Mouse (Mus musculus): Measurements from ENCODE around the gene Slc30a4. TPM values are rescaled to one million over a fixed set of nuclear protein-coding genes. Genes with fewer than 3 reads are reported as not detected.

Gene Slc30a4
- polyA plus RNA-seq, 2 experiments: 13.6 to 18.4 TPM

- Histone ChIP-seq H3K4me1 (ENCODE audit: control insufficient read depth, insufficient read depth, low read length) (peaks cover 9% of the 10 kb centered on the region), H3K27ac (replicated peaks; ENCODE audit: low read depth, low read length) (no peak within 1 kb of the TSS), H3K9ac (ENCODE audit: low read depth, low read length, severe bottlenecking) (no peak within 1 kb of the TSS), H3K4me3 (replicated peaks; ENCODE audit: low read length) (peak within 1 kb of the TSS; percentile 37), H3K36me3 (ENCODE audit: control insufficient read depth, insufficient read depth, low read length) (peaks cover 17% of the 10 kb centered on the region), H3K27me3 (ENCODE audit: control insufficient read depth, insufficient read depth, low read length) (peaks cover 18% of the 10 kb centered on the region; the same call in 1 of the 2 replicates), H3K9me3 (ENCODE audit: control insufficient read depth, low read length) (no peaks in the 10 kb centered on the region), H3K4me2 (replicated peaks; ENCODE audit: low read depth, low read length, severe bottlenecking) (peak within 1 kb of the TSS; percentile 65)
- no peak for ATAC-seq (ENCODE audit: low FRiP score, low read depth)
- no peak for DNase-seq (ENCODE audit: low spot score)
- TF ChIP-seq POLR2A (IDR thresholded peaks at IDR 0.05; ENCODE audit: borderline replicate concordance, extremely low read depth, insufficient read depth, insufficient read length): no peak
- WGBS: 49% methylated on average over 3 of the region's 3 CpGs
Measured at GRCm38 (mm10) chr2:122636686-122637085, 65.8 kb downstream of the Slc30a4 start, which contains the start of gene AA467197. AA467197 (plus strand) TSS chr2:122636986.

MicroRNA genes within 50 kb of the gene (microRNA counts, 519-probe panel; counts per million panel counts)
- microRNA mmu-miR-147: not detected

Small RNA genes within 50 kb of the gene (microRNA-seq; reads per million reads assigned to microRNA genes)
- gene Mir147: 1.8 reads per million

Other genes starting within 250 kb of the Slc30a4 start
- gene Gm14085, start 217.7 kb downstream of the Slc30a4 start, polyA plus RNA-seq (2012; rRNA removed): not detected in 2 replicates
- not detected in 2 replicates for gene Gm14085, start 217.7 kb downstream of the Slc30a4 start, polyA plus RNA-seq (2014; fragmentation: Nextera tagmentation; extraction: Ambion mirVana)
- 29.4 and 35.6 TPM in 2 replicates for gene Gatm, start 91.4 kb downstream of the Slc30a4 start, polyA plus RNA-seq (2012; rRNA removed)
- gene Gatm, start 91.4 kb downstream of the Slc30a4 start, polyA plus RNA-seq (2014; fragmentation: Nextera tagmentation; extraction: Ambion mirVana): 40.1 and 54.5 TPM in 2 replicates
- 0.30 and 0.55 TPM in 2 replicates for gene AA467197, start 65.7 kb downstream of the Slc30a4 start, polyA plus RNA-seq (2012; rRNA removed)
- gene AA467197, start 65.7 kb downstream of the Slc30a4 start, polyA plus RNA-seq (2014; fragmentation: Nextera tagmentation; extraction: Ambion mirVana): 0.26 TPM in 1 of 2 replicates, not detected in the other
- 38.5 and 52.4 TPM in 2 replicates for gene Bloc1s6, start 35.8 kb upstream of the Slc30a4 start, polyA plus RNA-seq (2012; rRNA removed)
- 40.6 and 43.6 TPM in 2 replicates for gene Bloc1s6, start 35.8 kb upstream of the Slc30a4 start, polyA plus RNA-seq (2014; fragmentation: Nextera tagmentation; extraction: Ambion mirVana)
- 3.6 and 4.1 TPM in 2 replicates for gene Sqor, start 62.6 kb upstream of the Slc30a4 start, polyA plus RNA-seq (2012; rRNA removed)
- 5.7 and 7.7 TPM in 2 replicates for gene Sqor, start 62.6 kb upstream of the Slc30a4 start, polyA plus RNA-seq (2014; fragmentation: Nextera tagmentation; extraction: Ambion mirVana)

Measured in limb, embryonic 14.5 days (tissue).